Mouse (Mus musculus): ENCODE measurements around the gene Atp12a. TPM values are rescaled to one million over a fixed set of nuclear protein-coding genes. Genes with fewer than 3 reads are reported as not detected.

Gene Atp12a
- polyA plus RNA-seq, 1 experiment from 2014 or later: 0.17 TPM

GRCm38 (mm10) chr14:56393704-56394312 is 28.9 kb downstream of the Atp12a start:
- 12% methylated on average over 2 of the region's 2 CpGs for WGBS
- Histone ChIP-seq H3K9me3 (ENCODE audit: control insufficient read depth, low read depth, low read length) (no peaks in the 10 kb centered on the region), H3K4me3 (ENCODE audit: low read depth, low read length) (no peak overlapping the region), H3K27me3 (ENCODE audit: control insufficient read depth, insufficient read depth, low read length) (no peaks in the 10 kb centered on the region), H3K27ac (ENCODE audit: low read length) (no peak overlapping the region), H3K9ac (replicated peaks; ENCODE audit: low read depth, low read length) (no peak overlapping the region), H3K36me3 (ENCODE audit: control insufficient read depth, insufficient read depth, low read length) (no peaks in the 10 kb centered on the region), H3K4me2 (replicated peaks; ENCODE audit: low read depth, low read length) (no peak overlapping the region), H3K4me1 (ENCODE audit: control insufficient read depth, insufficient read depth, low read length) (no peaks in the 10 kb centered on the region)
- no peak for ATAC-seq (ENCODE audit: insufficient number of reproducible peaks, insufficient read depth, low FRiP score, low read depth)

GRCm38 (mm10) chr14:56398001-56398400 is 33.1 kb downstream of the Atp12a start:
- Histone ChIP-seq H3K27ac (ENCODE audit: low read length) (no peak overlapping the region), H3K4me3 (ENCODE audit: low read depth, low read length) (no peak overlapping the region), H3K27me3 (ENCODE audit: control insufficient read depth, insufficient read depth, low read length) (no peaks in the 10 kb centered on the region), H3K4me1 (ENCODE audit: control insufficient read depth, insufficient read depth, low read length) (no peaks in the 10 kb centered on the region), H3K9me3 (ENCODE audit: control insufficient read depth, low read depth, low read length) (no peaks in the 10 kb centered on the region), H3K9ac (replicated peaks; ENCODE audit: low read depth, low read length) (no peak overlapping the region), H3K4me2 (replicated peaks; ENCODE audit: low read depth, low read length) (no peak overlapping the region), H3K36me3 (ENCODE audit: control insufficient read depth, insufficient read depth, low read length) (no peaks in the 10 kb centered on the region)
- ATAC-seq (ENCODE audit: insufficient number of reproducible peaks, insufficient read depth, low FRiP score, low read depth): no peak

- no peak for ATAC-seq (ENCODE audit: insufficient number of reproducible peaks, insufficient read depth, low FRiP score, low read depth)
- H3K4me3 ChIP-seq (ENCODE audit: low read depth, low read length): no peak within 1 kb of the TSS
- no peaks in the 10 kb centered on the region for H3K27me3 ChIP-seq (ENCODE audit: control insufficient read depth, insufficient read depth, low read length)
- no peak within 1 kb of the TSS for H3K9ac ChIP-seq (replicated peaks; ENCODE audit: low read depth, low read length)
- WGBS: 68% methylated on average over 34 of the region's 34 CpGs
- no peaks in the 10 kb centered on the region for H3K4me1 ChIP-seq (ENCODE audit: control insufficient read depth, insufficient read depth, low read length)
- H3K27ac ChIP-seq (ENCODE audit: low read length): no peak within 1 kb of the TSS
- H3K9me3 ChIP-seq (ENCODE audit: control insufficient read depth, low read depth, low read length): no peaks in the 10 kb centered on the region
- H3K4me2 ChIP-seq (replicated peaks; ENCODE audit: low read depth, low read length): no peak within 1 kb of the TSS
- no peaks in the 10 kb centered on the region for H3K36me3 ChIP-seq (ENCODE audit: control insufficient read depth, insufficient read depth, low read length)
These were observed 37.6 kb downstream of the Atp12a start, which contains the start of gene Rnf17 for GRCm38 (mm10) chr14:56402311-56403071. TSS of gene Rnf17 (plus strand) at chr14:56402581.

- H3K9me3 ChIP-seq (ENCODE audit: control insufficient read depth, low read depth, low read length): no peaks in the 10 kb centered on the region
- H3K27me3 ChIP-seq (ENCODE audit: control insufficient read depth, insufficient read depth, low read length): no peaks in the 10 kb centered on the region
- 96% methylated on average over 2 of the region's 2 CpGs for WGBS
- H3K9ac ChIP-seq (replicated peaks; ENCODE audit: low read depth, low read length): no peak overlapping the region
- H3K36me3 ChIP-seq (ENCODE audit: control insufficient read depth, insufficient read depth, low read length): no peaks in the 10 kb centered on the region
- no peak for ATAC-seq (ENCODE audit: insufficient number of reproducible peaks, insufficient read depth, low FRiP score, low read depth)
- no peak overlapping the region for H3K4me3 ChIP-seq (ENCODE audit: low read depth, low read length)
- no peak overlapping the region for H3K4me2 ChIP-seq (replicated peaks; ENCODE audit: low read depth, low read length)
- H3K27ac ChIP-seq (ENCODE audit: low read length): no peak overlapping the region
- no peaks in the 10 kb centered on the region for H3K4me1 ChIP-seq (ENCODE audit: control insufficient read depth, insufficient read depth, low read length)
These were observed 38.2 kb downstream of the Atp12a start for GRCm38 (mm10) chr14:56403072-56403375.

Other genes starting within 250 kb of the Atp12a start
- gene Gzme, start 244.4 kb upstream of the Atp12a start, polyA plus RNA-seq (2014; fragmentation: Nextera tagmentation; extraction: Ambion mirVana): not detected in 2 replicates
- not detected in 2 replicates for gene Gzmd, start 232.5 kb upstream of the Atp12a start, polyA plus RNA-seq (2014; fragmentation: Nextera tagmentation; extraction: Ambion mirVana)
- not detected in 2 replicates for gene Gzmg, start 205.5 kb upstream of the Atp12a start, polyA plus RNA-seq (2014; fragmentation: Nextera tagmentation; extraction: Ambion mirVana)
- gene Gzmn, start 190.5 kb upstream of the Atp12a start, polyA plus RNA-seq (2014; fragmentation: Nextera tagmentation; extraction: Ambion mirVana): not detected in 2 replicates
- not detected in 2 replicates for gene Gzmf, start 153.7 kb upstream of the Atp12a start, polyA plus RNA-seq (2014; fragmentation: Nextera tagmentation; extraction: Ambion mirVana)
- gene Gzmc, start 130.4 kb upstream of the Atp12a start, polyA plus RNA-seq (2014; fragmentation: Nextera tagmentation; extraction: Ambion mirVana): not detected in 2 replicates
- 0.41 and 1.0 TPM in 2 replicates for gene Gzmb, start 102.8 kb upstream of the Atp12a start, polyA plus RNA-seq (2014; fragmentation: Nextera tagmentation; extraction: Ambion mirVana)
- 1.6 and 2.5 TPM in 2 replicates for gene Rnf17, start 37.5 kb downstream of the Atp12a start, polyA plus RNA-seq (2014; fragmentation: Nextera tagmentation; extraction: Ambion mirVana)
- gene Cenpj, start 210.4 kb downstream of the Atp12a start, polyA plus RNA-seq (2014; fragmentation: Nextera tagmentation; extraction: Ambion mirVana): 8.9 and 9.4 TPM in 2 replicates
- gene Parp4, start 210.6 kb downstream of the Atp12a start, polyA plus RNA-seq (2014; fragmentation: Nextera tagmentation; extraction: Ambion mirVana): 7.8 and 10.1 TPM in 2 replicates

All from stomach, embryonic 14.5 days (tissue).